Mouse (Mus musculus) megakaryocyte, embryonic 14.5 days (primary cell): ENCODE measurements around the gene Apba3.

Source experiments
- FLI1 ChIP-seq: IDR thresholded peaks from 2 replicates; pipeline ENCODE4 v1.6.1; 2012; ENCODE audit warnings: low read length, inconsistent platforms, mixed read lengths
- GATA1 ChIP-seq: IDR thresholded peaks from 3 replicates; pipeline ENCODE4 v1.6.1; 2012; ENCODE audit warnings: mixed read lengths, low read length, inconsistent platforms, borderline replicate concordance

- TF ChIP-seq GATA1 (no peak), FLI1 (no peak)
Measured at GRCm38 (mm10) chr10:81306837-81307682, 40.3 kb downstream of the Apba3 start.
